Mouse (Mus musculus) small intestine, adult 2 months (tissue): ENCODE measurements around the gene Selenop.

Experiments
- CTCF ChIP-seq: fragments of 200-500 bp; IDR thresholded peaks from 2 replicates; pipeline ENCODE4 v1.5.1; 2012; ENCODE audit warnings: low read depth, mild to moderate bottlenecking, control low read depth, inconsistent platforms, low read length, moderate library complexity, mixed read lengths; ENCODE audit not compliant: insufficient replicate concordance, insufficient read length; ENCODE audit errors: extremely low read depth
- POLR2A ChIP-seq: fragments of 200-500 bp; IDR thresholded peaks from 2 replicates; pipeline ENCODE4 v1.6.1; 2012; ENCODE audit warnings: low read depth, mild to moderate bottlenecking, control low read depth, inconsistent platforms, low read length, moderate library complexity

DNA sequence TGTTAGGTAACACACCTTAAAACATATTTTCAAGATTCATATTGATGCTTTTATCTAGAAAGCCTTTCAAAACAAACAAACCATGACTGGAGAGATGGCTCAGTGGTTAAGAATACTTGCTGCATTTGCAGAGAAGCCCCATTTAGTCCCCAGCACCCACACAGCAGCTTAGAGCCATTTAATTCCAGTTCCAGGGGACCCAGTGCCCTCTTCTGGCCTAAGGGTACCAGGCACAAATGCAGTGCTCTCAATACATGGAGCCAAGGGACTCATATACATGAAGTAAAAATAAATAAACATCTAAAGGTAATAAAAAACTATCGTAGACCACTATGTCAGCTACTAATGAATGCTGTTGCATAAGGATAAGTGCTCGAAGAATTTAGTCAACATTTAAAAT is 9.0 kb downstream of the Selenop start:
- TF ChIP-seq CTCF (peak; percentile 44; the same call in 1 of the 2 replicates), POLR2A (no peak)
